Mouse (Mus musculus): ENCODE results near the gene Cfap298. TPM values are rescaled to one million over a fixed set of nuclear protein-coding genes. Genes with fewer than 3 reads are reported as not detected.

Gene Cfap298
- total RNA-seq (2015; ENCODE audit: low replicate concordance) (1.2 and 18.8 TPM in 2 replicates), total RNA-seq (2017; ENCODE audit: low replicate concordance) (7.0 and 20.1 TPM in 2 replicates)

GRCm38 (mm10) chr16:90934687-90935328, at the start of gene Cfap298:
Gene Cfap298, minus strand, starts transcription at chr16:90935114.
- ATAC-seq (replicated peaks; ENCODE audit: low FRiP score, poor library complexity, severe bottlenecking), result peak; percentile 96

GRCm38 (mm10) chr16:90971004-90971403, 36.1 kb upstream of the Cfap298 start:
- no peak for ATAC-seq (replicated peaks; ENCODE audit: low FRiP score, poor library complexity, severe bottlenecking)

DNA sequence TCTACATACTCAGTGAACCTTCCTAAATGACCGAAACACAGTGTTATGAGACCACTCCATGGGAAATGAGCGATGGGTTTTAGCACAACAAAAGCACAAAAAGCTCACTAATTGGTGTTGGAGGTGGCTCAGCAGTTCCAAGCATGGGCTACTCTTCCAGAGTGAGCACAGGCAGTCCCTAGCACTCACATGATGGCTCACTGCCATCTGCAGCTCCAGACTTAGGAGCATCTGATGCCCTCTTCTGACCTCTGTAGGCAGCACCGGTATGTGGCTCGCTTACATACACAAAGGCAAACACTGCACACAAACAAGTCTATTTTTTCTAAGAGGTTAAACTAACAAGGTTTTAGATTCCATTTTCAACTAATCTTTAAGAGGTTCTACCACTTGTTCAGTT, 31.3 kb upstream of the Cfap298 start:
- ATAC-seq (replicated peaks; ENCODE audit: low FRiP score, poor library complexity, severe bottlenecking), result peak; percentile 49

DNA sequence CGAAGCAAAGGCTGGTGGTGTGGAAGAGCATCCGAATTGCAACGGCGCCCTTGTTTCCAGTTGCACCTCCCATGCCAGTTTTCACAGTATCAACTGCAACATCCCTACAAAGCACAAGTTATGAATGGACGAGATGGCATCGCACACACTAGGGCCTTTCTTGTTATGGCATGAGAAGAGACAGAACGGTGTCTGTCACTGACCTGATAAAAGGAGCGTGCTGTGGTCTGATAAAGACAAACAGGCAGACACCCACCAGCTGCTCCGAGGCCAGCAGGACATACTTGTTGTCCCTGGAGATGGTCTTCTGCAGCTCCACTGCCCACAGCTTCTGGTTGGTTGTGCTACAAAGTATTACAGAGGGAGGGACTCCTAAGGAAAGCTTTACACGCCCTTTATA, 29.4 kb upstream of the Cfap298 start:
- ATAC-seq (replicated peaks; ENCODE audit: low FRiP score, poor library complexity, severe bottlenecking), result peak; percentile 89

GRCm38 (mm10) chr16:90963866-90964265, 29.0 kb upstream of the Cfap298 start:
- peak; percentile 42 for ATAC-seq (replicated peaks; ENCODE audit: low FRiP score, poor library complexity, severe bottlenecking)

GRCm38 (mm10) chr16:90963231-90963630, 28.3 kb upstream of the Cfap298 start:
- no peak for ATAC-seq (replicated peaks; ENCODE audit: low FRiP score, poor library complexity, severe bottlenecking)

- no peak for ATAC-seq (replicated peaks; ENCODE audit: low FRiP score, poor library complexity, severe bottlenecking)
These were observed 23.6 kb upstream of the Cfap298 start for GRCm38 (mm10) chr16:90958301-90959085.

- no peak for ATAC-seq (replicated peaks; ENCODE audit: low FRiP score, poor library complexity, severe bottlenecking)
These were observed 20.6 kb upstream of the Cfap298 start for GRCm38 (mm10) chr16:90955494-90955893.

DNA sequence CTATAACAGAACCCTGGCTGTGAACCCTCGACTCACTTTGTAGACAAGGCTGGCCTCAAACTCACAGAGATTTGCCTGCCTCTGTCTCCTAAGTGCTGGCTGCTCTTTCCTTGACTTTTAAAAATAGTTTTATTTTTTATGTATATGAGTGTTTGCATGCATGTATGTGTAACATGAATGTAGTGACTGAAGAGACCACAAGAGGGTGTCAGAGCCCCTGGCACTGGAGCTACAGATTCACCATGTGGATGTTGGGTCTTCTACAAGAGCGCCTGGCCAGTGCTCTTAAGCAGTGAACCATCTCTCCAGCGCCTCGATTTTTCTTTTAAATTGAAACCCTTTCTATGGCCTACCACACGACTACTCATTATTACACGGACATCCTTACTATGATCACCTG, 18.9 kb upstream of the Cfap298 start:
- no peak for ATAC-seq (replicated peaks; ENCODE audit: low FRiP score, poor library complexity, severe bottlenecking)

- ATAC-seq (replicated peaks; ENCODE audit: low FRiP score, poor library complexity, severe bottlenecking), result no peak
These were observed 18.2 kb upstream of the Cfap298 start for GRCm38 (mm10) chr16:90953147-90953546.

GRCm38 (mm10) chr16:90950354-90950963, 15.5 kb upstream of the Cfap298 start:
- no peak for ATAC-seq (replicated peaks; ENCODE audit: low FRiP score, poor library complexity, severe bottlenecking)

DNA sequence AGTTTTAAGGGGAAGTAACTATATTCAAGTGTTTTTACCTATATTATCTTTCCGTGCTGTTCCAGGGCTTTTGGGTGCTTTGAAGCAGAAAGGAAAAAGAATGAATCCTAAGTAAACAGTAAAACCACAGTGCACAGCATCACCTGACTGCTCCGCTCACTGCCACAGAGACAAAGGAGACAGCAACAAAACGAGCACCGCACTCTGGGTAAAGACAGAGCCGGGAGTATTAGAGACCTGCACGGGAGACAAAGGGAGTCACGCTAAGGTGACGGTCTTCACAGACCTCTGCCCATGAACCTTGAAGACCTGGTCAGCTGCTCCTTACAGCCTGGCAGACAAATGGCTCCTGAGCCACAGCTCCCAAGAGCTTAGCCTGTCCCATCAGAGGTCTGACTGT, 12.1 kb upstream of the Cfap298 start:
- no peak for ATAC-seq (replicated peaks; ENCODE audit: low FRiP score, poor library complexity, severe bottlenecking)

DNA sequence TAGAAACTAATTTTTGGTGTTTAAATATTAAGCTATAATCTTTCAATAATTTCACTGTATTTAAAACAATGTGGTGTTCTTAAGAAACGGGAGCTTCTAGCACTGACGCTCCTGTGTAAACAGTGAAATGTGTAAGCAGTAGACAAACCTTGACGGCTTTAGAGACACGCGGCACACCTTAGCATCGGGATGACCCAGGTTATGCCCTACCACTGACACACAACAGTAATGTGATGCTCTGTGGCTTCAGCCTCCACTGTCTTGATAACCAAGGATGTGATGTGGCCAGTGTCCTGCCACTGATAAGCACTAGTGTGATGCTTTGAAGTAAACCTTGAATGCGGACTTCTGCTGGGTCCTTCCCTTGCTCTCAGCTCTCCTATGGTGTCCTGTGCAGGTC, 6.3 kb upstream of the Cfap298 start:
- no peak for ATAC-seq (replicated peaks; ENCODE audit: low FRiP score, poor library complexity, severe bottlenecking)

- ATAC-seq (replicated peaks; ENCODE audit: low FRiP score, poor library complexity, severe bottlenecking), result peak; percentile 40
These were observed 674 bp downstream of the Cfap298 start for GRCm38 (mm10) chr16:90934193-90934686.

DNA sequence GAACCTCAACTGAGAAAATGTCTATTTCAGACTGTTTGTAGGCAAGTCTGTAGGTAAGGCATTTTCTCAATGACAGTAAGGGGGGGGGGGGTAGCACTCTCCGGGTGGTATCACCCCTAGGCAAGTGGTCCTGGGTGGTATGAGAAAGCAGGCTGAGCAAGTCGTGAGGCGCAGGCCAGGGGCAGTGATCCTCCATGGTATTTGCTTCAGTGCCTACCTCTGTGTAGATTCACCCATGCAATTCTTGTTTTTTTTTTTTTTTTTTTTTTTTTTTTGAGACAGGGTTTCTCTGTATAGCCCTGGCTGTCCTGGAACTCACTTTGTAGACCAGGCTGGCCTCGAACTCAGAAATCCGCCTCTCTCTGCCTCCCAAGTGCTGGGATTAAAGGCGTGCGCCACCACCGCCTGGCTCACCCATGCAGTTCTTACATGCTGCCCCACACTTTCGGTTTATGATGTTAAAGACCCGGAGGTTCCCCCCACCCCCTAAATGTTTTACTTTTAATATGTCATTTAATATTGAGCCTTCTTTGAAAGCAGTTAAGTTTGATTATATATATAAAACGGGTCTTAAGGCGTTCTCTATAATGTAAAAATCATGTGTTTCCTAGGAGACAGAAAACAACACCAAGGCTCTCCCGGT, 1.3 kb downstream of the Cfap298 start:
- no peak for ATAC-seq (replicated peaks; ENCODE audit: low FRiP score, poor library complexity, severe bottlenecking)

DNA sequence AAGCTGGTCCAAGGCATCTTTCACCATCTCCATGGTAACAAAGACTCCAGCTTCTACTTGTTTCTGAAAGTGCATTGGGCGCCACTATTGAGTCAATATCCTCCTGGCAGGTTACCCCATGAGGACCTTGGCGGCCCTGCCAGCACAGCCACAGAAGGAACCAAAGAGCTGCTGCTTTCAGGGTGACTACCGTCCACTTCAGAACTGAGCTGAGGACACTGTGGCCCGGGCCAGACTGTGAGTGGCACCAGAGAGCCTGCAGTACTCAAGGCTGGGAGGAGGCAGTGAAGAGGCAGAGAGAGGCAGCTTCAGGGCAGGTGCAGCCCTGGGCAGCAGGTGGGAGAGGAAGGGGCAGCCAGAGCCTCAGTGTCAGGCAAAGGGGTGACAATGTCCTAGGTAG, 7.5 kb downstream of the Cfap298 start:
- no peak for ATAC-seq (replicated peaks; ENCODE audit: low FRiP score, poor library complexity, severe bottlenecking)

DNA sequence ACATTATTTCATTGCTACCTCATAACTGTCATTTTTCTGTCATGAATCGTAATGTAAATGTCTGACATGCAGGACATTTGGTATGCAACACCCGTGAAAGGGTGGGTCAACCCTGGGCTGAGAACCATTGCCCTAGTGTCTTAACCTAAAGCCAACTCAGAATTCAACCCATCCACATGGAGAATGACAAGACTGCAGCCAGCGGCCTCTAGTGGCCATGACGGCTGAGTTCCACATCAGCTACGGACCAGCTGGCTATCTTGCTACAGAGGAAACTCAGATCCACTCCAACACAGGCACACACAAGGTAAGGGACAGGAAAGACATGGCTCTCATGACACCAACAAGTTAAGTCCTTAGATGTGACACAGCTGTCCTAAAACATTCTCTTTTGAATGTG, 9.5 kb downstream of the Cfap298 start:
- ATAC-seq (replicated peaks; ENCODE audit: low FRiP score, poor library complexity, severe bottlenecking), result peak; percentile 69

DNA sequence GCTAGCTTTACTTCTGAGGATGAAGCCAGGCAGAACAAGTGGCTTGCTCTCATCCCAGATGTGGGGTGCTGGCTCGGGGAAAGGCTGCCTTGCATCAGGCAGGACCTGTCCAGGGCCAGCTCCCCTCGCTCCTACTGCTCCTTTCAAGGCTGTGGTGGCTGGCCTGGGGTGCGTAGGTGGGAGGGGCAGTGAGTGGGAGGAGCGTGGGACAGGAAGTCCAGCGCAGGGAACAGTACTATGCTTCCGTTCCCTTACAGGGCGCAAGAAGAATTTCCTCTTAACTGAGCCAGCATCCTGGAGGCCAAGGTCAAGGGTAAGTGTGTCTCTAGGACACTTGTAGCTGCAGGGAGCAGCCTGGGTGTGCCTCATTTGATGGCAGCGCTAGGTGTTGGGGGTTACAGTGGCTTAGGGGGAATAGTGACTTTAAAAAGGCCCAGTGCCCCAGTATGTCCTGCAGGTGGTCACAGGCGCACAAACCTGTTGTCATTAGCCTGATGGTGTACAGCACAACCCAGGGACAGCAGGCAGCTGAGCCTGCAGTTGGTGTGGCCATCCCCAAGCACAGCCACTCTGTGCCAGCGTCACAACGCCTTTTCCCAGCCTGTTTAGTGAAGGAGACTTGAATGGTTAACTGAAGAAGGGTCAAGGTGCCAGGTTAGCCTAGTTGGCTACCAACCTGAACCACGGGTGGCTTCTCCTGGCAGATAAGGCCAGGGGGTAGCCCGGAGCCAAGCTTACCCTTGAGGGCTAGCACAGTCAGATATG, 10.1 kb downstream of the Cfap298 start:
- ATAC-seq (replicated peaks; ENCODE audit: low FRiP score, poor library complexity, severe bottlenecking), result no peak

DNA sequence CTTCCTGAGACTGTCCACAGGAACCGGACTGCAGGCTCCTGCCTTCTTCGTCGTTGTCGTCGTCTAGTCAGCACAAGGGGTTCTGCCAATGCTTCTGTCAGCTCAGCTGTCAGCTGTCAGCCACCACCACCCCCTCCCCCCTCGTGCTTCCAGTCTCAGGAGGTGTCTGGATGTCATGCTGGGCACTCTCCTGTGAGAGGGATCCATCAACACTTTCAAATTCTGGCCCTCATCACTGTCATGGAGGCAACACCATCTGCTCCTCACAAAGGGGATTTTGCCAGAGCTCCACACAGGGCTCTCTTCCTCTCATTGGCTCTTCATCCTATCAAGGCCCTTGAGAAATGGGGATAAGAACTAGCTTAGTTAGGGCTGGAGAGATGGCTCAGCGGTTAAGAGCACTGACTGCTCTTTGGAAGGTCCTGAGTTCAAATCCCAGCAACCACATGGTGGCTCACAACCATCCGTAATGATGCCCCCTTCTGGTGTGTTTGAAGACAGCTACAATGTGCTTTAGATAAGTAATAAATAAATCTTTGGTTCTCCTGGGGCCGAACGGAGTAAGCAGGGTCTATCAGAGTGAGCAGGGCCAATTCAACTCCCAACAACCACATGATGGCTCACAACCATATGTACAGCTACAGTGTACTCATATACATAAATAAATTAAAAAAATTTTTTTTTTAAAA, 13.3 kb downstream of the Cfap298 start:
- no peak for ATAC-seq (replicated peaks; ENCODE audit: low FRiP score, poor library complexity, severe bottlenecking)

Measured in erythroblast, adult 5-6 weeks (primary cell).